In the genomic region with DNA sequence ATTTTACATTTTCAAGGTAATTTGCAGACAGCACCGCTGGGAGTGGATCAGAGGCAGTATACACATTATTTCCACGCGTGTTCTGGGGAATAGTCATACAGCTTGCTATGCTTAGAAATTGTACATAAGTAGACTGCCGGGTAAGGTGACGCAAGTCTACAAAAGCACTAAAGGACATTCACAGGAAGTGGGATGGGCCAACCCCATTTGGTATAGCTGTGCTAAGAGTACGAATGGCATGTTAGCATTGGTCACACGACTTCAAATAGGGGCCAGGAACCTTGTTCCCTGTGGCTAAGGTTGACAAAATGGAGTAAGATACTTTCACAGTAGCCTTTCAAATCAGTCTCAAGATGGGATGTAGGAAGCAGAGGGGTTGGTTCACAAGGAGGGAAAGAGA, we compare ENCODE assay signal across 20 mouse cellular contexts. TPM values are rescaled to one million over a fixed set of nuclear protein-coding genes. Genes with fewer than 3 reads are reported as not detected.
A peak's percentile ranks its signal among the peaks of the same experiment; 100 is the strongest.
DNase-seq lines count a peak whose midpoint lies in the region; ATAC-seq and TF ChIP-seq lines count a peak whose summit lies in the region.
"Had no signal": no experiment of that assay in that cellular context is flagged by ENCODE, and none has a peak within 500 bp of the region (broad histone marks: within the 10 kb centered on the region; RNA-seq: fewer than 3 reads in every experiment).

No protein-coding gene starts in this region.

- 94% methylated on average over 7 of the region's 7 CpGs for WGBS in cerebellum, adult 2 months

- DNase-seq in thymus, postnatal 4 days, result peak; percentile 18
- no peak for DNase-seq in thymus, postnatal 25 days
- peak; percentile 62 for DNase-seq in T-cell, adult 2 months (ENCODE audit: low spot score)
- no peak for DNase-seq in cerebellum, adult 2 months
- no peak for DNase-seq in embryo, embryonic 10 days (ENCODE audit: low spot score)
- no peak for DNase-seq in lung, postnatal 4 days
- DNase-seq: adrenal gland, adult 8-10 months; adrenal gland, postnatal 36 days; cerebellum, adult 11 months; cerebellum, adult 9-10 months; cerebellum, postnatal 25 days; forebrain, postnatal 0 days; gastrocnemius, postnatal 14 days had no signal

- no peak for TF ChIP-seq POLR2A in cerebellum, adult 2 months (IDR thresholded peaks at IDR 0.05; ENCODE audit: borderline replicate concordance, insufficient read depth, low read length)

- H3K27me3 ChIP-seq in cerebellum, adult 2 months (ENCODE audit: control insufficient read depth, insufficient read depth, low read length), result no peaks in the 10 kb centered on the region
- H3K27me3 ChIP-seq: CH12.LX; forebrain, embryonic 13.5 days; heart, embryonic 12.5 days; Patski had no signal

- no peak for TF ChIP-seq CTCF in cerebellum, adult 2 months (IDR thresholded peaks at IDR 0.05; ENCODE audit: borderline replicate concordance, insufficient read depth, low read depth, low read length)

- no peak overlapping the region for H3K27ac ChIP-seq in cerebellum, adult 2 months (ENCODE audit: insufficient read depth, low read length)
- H3K27ac ChIP-seq: embryonic facial prominence, embryonic 10.5 days; forebrain, embryonic 13.5 days; hindbrain, embryonic 15.5 days had no signal

- ATAC-seq in inflammation-experienced regulatory T-cells, adult 6 months, result peak; percentile 70
- ATAC-seq: forebrain, embryonic 13.5 days; forebrain, postnatal 0 days; Patski had no signal

- no peaks in the 10 kb centered on the region for H3K4me1 ChIP-seq in cerebellum, adult 2 months (ENCODE audit: control insufficient read depth, insufficient read depth, low read length)

- no peak overlapping the region for H3K4me3 ChIP-seq in cerebellum, adult 2 months (replicated peaks; ENCODE audit: insufficient read depth, low read depth, low read length)
- H3K4me3 ChIP-seq: embryonic facial prominence, embryonic 10.5 days; forebrain, embryonic 13.5 days; heart, embryonic 12.5 days; hindbrain, embryonic 15.5 days had no signal

RNA-seq across cellular contexts. Expression of gene Lhfp, which starts 4.4 kb away (rescaled TPM):
- polyA plus RNA-seq in inflammation-experienced regulatory T-cells, adult 6 months (2017; shearing (Covaris generic)), result not detected
- polyA plus RNA-seq in cerebellum, adult 2 months (2012; rRNA removed), result 114 and 132 TPM in 2 replicates

RNA-seq across cellular contexts. Expression of gene Cog6, which starts 19.9 kb away (rescaled TPM):
- 10 to 100 TPM; 18.9 to 23.4 (median 20.0) TPM for polyA plus RNA-seq in inflammation-experienced regulatory T-cells, adult 6 months (2017; shearing (Covaris generic))
- 43.8 and 44.0 TPM in 2 replicates for polyA plus RNA-seq in cerebellum, adult 2 months (2012; rRNA removed)

Comparison
In these comparisons a context has a peak if more than half of its experiments do, and no peak if none do; other contexts are left out.
1. DNase-seq: peak in thymus, postnatal 4 days (single experiment) and T-cell, adult 2 months (single experiment); none in thymus, postnatal 25 days (single experiment), cerebellum, adult 2 months (0 of 2), embryo, embryonic 10 days (single experiment) and lung, postnatal 4 days (0 of 2).
2. RNA of gene Lhfp, which starts 4.4 kb away (polyA plus RNA-seq): 114 to 132 TPM in cerebellum, adult 2 months; not detected in inflammation-experienced regulatory T-cells, adult 6 months; every median in the first group is over 100 times any median in the second.